Mouse (Mus musculus): ENCODE results near the gene Mettl7a2. TPM values are rescaled to one million over a fixed set of nuclear protein-coding genes. Genes with fewer than 3 reads are reported as not detected.
"Not testable (repeated sequence)": the region's sequence is repeated elsewhere in the genome, so short reads cannot be mapped to it uniquely, and the experiment has no call there.

The Mettl7a2 gene
- polyA plus RNA-seq (2015; fragmentation: Nextera tagmentation; extraction: Ambion mirVana) = not detected in 2 replicates

- ATAC-seq (no peak), DNase-seq (no peak)
- peaks cover 4% of the 10 kb centered on the region; the same call in 1 of the 2 replicates for H3K4me1 ChIP-seq (ENCODE audit: insufficient read depth)
- H3K27ac ChIP-seq (ENCODE audit: low read depth) = no peak within 1 kb of the TSS
- no peaks in the 10 kb centered on the region for H3K9me3 ChIP-seq (ENCODE audit: low read length)
- H3K9ac ChIP-seq (replicated peaks) = no peak within 1 kb of the TSS
- no peak within 1 kb of the TSS for H3K4me3 ChIP-seq (ENCODE audit: low read depth, low read length)
- H3K4me2 ChIP-seq (ENCODE audit: low read depth, low read length) = no peak within 1 kb of the TSS
- 79% methylated on average over 10 of the region's 10 CpGs for WGBS (ENCODE audit: insufficient replicate concordance)
- H3K36me3 ChIP-seq (replicated peaks; ENCODE audit: insufficient read depth, low read length) = no peaks in the 10 kb centered on the region
- TF ChIP-seq EP300 (IDR thresholded peaks at IDR 0.05; ENCODE audit: low read depth) (no peak), CTCF (IDR thresholded peaks at IDR 0.05; ENCODE audit: low read depth) (no peak)
- no peaks in the 10 kb centered on the region for H3K27me3 ChIP-seq (ENCODE audit: insufficient read depth, low read length)
These were observed at the start of gene Mettl7a2, which contains the start of gene Methig1 for GRCm38 (mm10) chr15:100352711-100353250. TSS of gene Mettl7a2 (plus strand) at chr15:100353200. TSS of gene Methig1 (plus strand) at chr15:100353149.

GRCm38 (mm10) chr15:100303428-100304018 lies 49.5 kb upstream of the Mettl7a2 start:
- 39% methylated on average over 8 of the region's 8 CpGs for WGBS (ENCODE audit: insufficient replicate concordance)
- Histone ChIP-seq H3K27ac (ENCODE audit: low read depth) (peak overlapping the region; percentile 98), H3K9ac (replicated peaks) (no peak overlapping the region), H3K36me3 (replicated peaks; ENCODE audit: insufficient read depth, low read length) (no peaks in the 10 kb centered on the region), H3K4me1 (ENCODE audit: insufficient read depth) (peaks cover 13% of the 10 kb centered on the region; the same call in 1 of the 2 replicates), H3K27me3 (ENCODE audit: insufficient read depth, low read length) (no peaks in the 10 kb centered on the region), H3K4me2 (ENCODE audit: low read depth, low read length) (peak overlapping the region; percentile 78), H3K9me3 (ENCODE audit: low read length) (no peaks in the 10 kb centered on the region), H3K4me3 (ENCODE audit: low read depth, low read length) (peak overlapping the region; percentile 69)
- ATAC-seq (no peak), DNase-seq (no peak)
- TF ChIP-seq EP300 (IDR thresholded peaks at IDR 0.05; ENCODE audit: low read depth) (no peak), CTCF (IDR thresholded peaks at IDR 0.05; ENCODE audit: low read depth) (no peak)

- Histone ChIP-seq H3K4me3 (ENCODE audit: low read depth, low read length) (peak within 1 kb of the TSS; percentile 69), H3K9me3 (ENCODE audit: low read length) (no peaks in the 10 kb centered on the region), H3K27me3 (ENCODE audit: insufficient read depth, low read length) (no peaks in the 10 kb centered on the region), H3K27ac (ENCODE audit: low read depth) (peak within 1 kb of the TSS; percentile 98), H3K4me1 (ENCODE audit: insufficient read depth) (peaks cover 13% of the 10 kb centered on the region; the same call in 1 of the 2 replicates), H3K4me2 (ENCODE audit: low read depth, low read length) (peak within 1 kb of the TSS; percentile 78), H3K36me3 (replicated peaks; ENCODE audit: insufficient read depth, low read length) (no peaks in the 10 kb centered on the region), H3K9ac (replicated peaks) (peak within 1 kb of the TSS; percentile 79)
- no peak for TF ChIP-seq CTCF (IDR thresholded peaks at IDR 0.05; ENCODE audit: low read depth)
- TF ChIP-seq EP300 (IDR thresholded peaks at IDR 0.05; ENCODE audit: low read depth) = peak; percentile 87
- DNase-seq = peak; percentile 85
- under 1% methylated on average over 20 of the region's 30 CpGs for WGBS (ENCODE audit: insufficient replicate concordance)
- peak; percentile 81 for ATAC-seq
These were observed 48.7 kb upstream of the Mettl7a2 start, which contains the start of gene Mettl7a1 for GRCm38 (mm10) chr15:100304019-100304991. TSS of gene Mettl7a1 (plus strand) at chr15:100304140.

- H3K36me3 ChIP-seq (replicated peaks; ENCODE audit: insufficient read depth, low read length) = no peaks in the 10 kb centered on the region
- TF ChIP-seq CTCF (IDR thresholded peaks at IDR 0.05; ENCODE audit: low read depth) (no peak), EP300 (IDR thresholded peaks at IDR 0.05; ENCODE audit: low read depth) (no peak)
- peaks cover 13% of the 10 kb centered on the region; the same call in 1 of the 2 replicates for H3K4me1 ChIP-seq (ENCODE audit: insufficient read depth)
- no peaks in the 10 kb centered on the region for H3K27me3 ChIP-seq (ENCODE audit: insufficient read depth, low read length)
- ATAC-seq = no peak
- no peak for DNase-seq
- peak overlapping the region; percentile 78 for H3K4me2 ChIP-seq (ENCODE audit: low read depth, low read length)
- WGBS (ENCODE audit: insufficient replicate concordance) = 35% methylated on average over 2 of the region's 2 CpGs
- H3K27ac ChIP-seq (ENCODE audit: low read depth) = no peak overlapping the region
- H3K4me3 ChIP-seq (ENCODE audit: low read depth, low read length) = peak overlapping the region; percentile 69
- H3K9me3 ChIP-seq (ENCODE audit: low read length) = no peaks in the 10 kb centered on the region
- no peak overlapping the region for H3K9ac ChIP-seq (replicated peaks)
These were observed 46.8 kb upstream of the Mettl7a2 start for GRCm38 (mm10) chr15:100306201-100306600.

- not testable (repeated sequence) for H3K9me3 ChIP-seq (ENCODE audit: low read length); H3K9ac ChIP-seq (replicated peaks); H3K4me3 ChIP-seq (ENCODE audit: low read depth, low read length); H3K27me3 ChIP-seq (ENCODE audit: insufficient read depth, low read length); H3K4me2 ChIP-seq (ENCODE audit: low read depth, low read length); H3K36me3 ChIP-seq (replicated peaks; ENCODE audit: insufficient read depth, low read length); H3K27ac ChIP-seq (ENCODE audit: low read depth)
- peak; percentile 46 for DNase-seq
- WGBS (ENCODE audit: insufficient replicate concordance) = 33% methylated on average over 10 of the region's 11 CpGs
- peaks cover 19% of the 10 kb centered on the region for H3K4me1 ChIP-seq (ENCODE audit: insufficient read depth)
- TF ChIP-seq CTCF (IDR thresholded peaks at IDR 0.05; ENCODE audit: low read depth) = peak; percentile 68
- peak; percentile 28 for ATAC-seq
These were observed 45.4 kb upstream of the Mettl7a2 start for GRCm38 (mm10) chr15:100307438-100308096.
